Mouse (Mus musculus): ENCODE measurements at regions not wholly inside any gene's neighbourhood (a gene's known extent, or its start where the extent isn't known, plus 50 kb on each side); places are given as distances from the start of the nearest gene placed in this dataset.

- DNase-seq, result peak; percentile 88
Measured at GRCm38 (mm10) chr12:79907583-79907982, 205.2 kb downstream of the Zfp36l1 start.

- DNase-seq, result peak; percentile 62
Measured at GRCm38 (mm10) chr12:79906738-79907365, 206.0 kb downstream of the Zfp36l1 start.

GRCm38 (mm10) chr12:79905828-79906737, 206.7 kb downstream of the Zfp36l1 start:
- peak; percentile 56 for DNase-seq

GRCm38 (mm10) chr12:79904913-79905549, 207.8 kb downstream of the Zfp36l1 start:
- DNase-seq, result peak; percentile 75

- DNase-seq, result no peak
Measured at GRCm38 (mm10) chr12:79902761-79903160, 210.1 kb downstream of the Zfp36l1 start.

- DNase-seq, result no peak
Measured at GRCm38 (mm10) chr12:79902163-79902562, 210.7 kb downstream of the Zfp36l1 start.

- DNase-seq, result no peak
Measured at GRCm38 (mm10) chr12:79898198-79898930, 214.4 kb downstream of the Zfp36l1 start.

- peak; percentile 75 for DNase-seq
Measured at GRCm38 (mm10) chr12:79895975-79896374, 216.8 kb downstream of the Zfp36l1 start.

GRCm38 (mm10) chr12:79895324-79895723, 217.5 kb downstream of the Zfp36l1 start:
- no peak for DNase-seq

- DNase-seq, result no peak
Measured at GRCm38 (mm10) chr12:79892871-79893270, 219.9 kb downstream of the Zfp36l1 start.

- no peak for DNase-seq
Measured at GRCm38 (mm10) chr12:79891942-79892341, 220.9 kb downstream of the Zfp36l1 start.

- DNase-seq, result no peak
Measured at GRCm38 (mm10) chr12:79890887-79891286, 221.9 kb downstream of the Zfp36l1 start.

- no peak for DNase-seq
Measured at GRCm38 (mm10) chr12:79890291-79890690, 222.5 kb downstream of the Zfp36l1 start.

GRCm38 (mm10) chr12:79888812-79889211, 224.0 kb downstream of the Zfp36l1 start:
- DNase-seq, result no peak

- no peak for DNase-seq
Measured at GRCm38 (mm10) chr12:79888086-79888485, 224.7 kb downstream of the Zfp36l1 start.

GRCm38 (mm10) chr12:79887225-79887886, 225.5 kb downstream of the Zfp36l1 start:
- no peak for DNase-seq

- no peak for DNase-seq
Measured at GRCm38 (mm10) chr12:79886494-79886893, 226.3 kb downstream of the Zfp36l1 start.

GRCm38 (mm10) chr12:79885286-79885685, 227.5 kb downstream of the Zfp36l1 start:
- DNase-seq, result no peak

- no peak for DNase-seq
Measured at GRCm38 (mm10) chr12:79883651-79884050, 229.2 kb downstream of the Zfp36l1 start.

- DNase-seq, result no peak
Measured at GRCm38 (mm10) chr12:79880751-79881261, 232.0 kb downstream of the Zfp36l1 start.

- DNase-seq, result no peak
Measured at GRCm38 (mm10) chr12:79880346-79880745, 232.5 kb downstream of the Zfp36l1 start.

- no peak for DNase-seq
Measured at GRCm38 (mm10) chr12:79879918-79880273, 232.9 kb downstream of the Zfp36l1 start.

Measured in adrenal gland, adult 8-10 months (tissue).